Mouse (Mus musculus) C2C12 (cell line): ENCODE measurements around the gene Mlh1. TPM values are rescaled to one million over a fixed set of nuclear protein-coding genes. Genes with fewer than 3 reads are reported as not detected.

ENCODE experiments used
- H3K27me3 ChIP-seq: one replicate; pipeline ENCODE4 v1.6.1; 2011; ENCODE audit not compliant: control insufficient read depth, insufficient read depth, insufficient read length
- H3K36me3 ChIP-seq: one replicate; pipeline ENCODE4 v1.6.1; 2011; ENCODE audit not compliant: control insufficient read depth, insufficient read depth
- H3K4me3 ChIP-seq: one replicate; pipeline ENCODE4 v1.5.1; 2011; ENCODE audit warnings: mild to moderate bottlenecking, control low read depth; ENCODE audit not compliant: poor library complexity, insufficient read depth, severe bottlenecking
- H3K79me2 ChIP-seq: one replicate; pipeline ENCODE4 v1.6.1; 2011; ENCODE audit not compliant: control insufficient read depth, insufficient read depth
- H3K79me3 ChIP-seq: one replicate; pipeline ENCODE4 v1.6.1; 2011; ENCODE audit warnings: low read depth, control low read depth
- H3ac ChIP-seq: one replicate; pipeline ENCODE3; 2011; ENCODE audit warnings: low read depth; ENCODE audit not compliant: control insufficient read depth, insufficient read length
- CEBPB ChIP-seq: IDR thresholded peaks from one replicate; pipeline ENCODE4 v1.6.1; 2011; ENCODE audit warnings: low read depth, mild to moderate bottlenecking, control low read depth, moderate library complexity
- CTCF ChIP-seq: IDR thresholded peaks from one replicate; pipeline ENCODE4 v1.5.1; 2011; ENCODE audit not compliant: control insufficient read depth, insufficient read depth, insufficient read length
- FOSL1 ChIP-seq: IDR thresholded peaks from one replicate; pipeline ENCODE4 v1.8.0; 2011; ENCODE audit warnings: mild to moderate bottlenecking, low read length; ENCODE audit not compliant: poor library complexity, insufficient read depth, severe bottlenecking
- MAX ChIP-seq: IDR thresholded peaks from one replicate; pipeline ENCODE4 v1.6.1; 2011; ENCODE audit warnings: mild to moderate bottlenecking, control low read depth
- MYOD1 ChIP-seq: IDR thresholded peaks from one replicate; pipeline ENCODE4 v1.6.1; 2011; ENCODE audit warnings: low read depth; ENCODE audit not compliant: control insufficient read depth, insufficient read length
- MYOG ChIP-seq: IDR thresholded peaks from one replicate; pipeline ENCODE4 v1.6.1; 2011; ENCODE audit not compliant: control insufficient read depth, insufficient read length; ENCODE audit errors: extremely low read depth
- USF1 ChIP-seq: IDR thresholded peaks from one replicate; pipeline ENCODE4 v1.6.1; 2011; ENCODE audit warnings: low read depth, mild to moderate bottlenecking, control low read depth, moderate library complexity
- polyA plus RNA-seq: library from polyadenylated mRNA; unstranded; fragments of >200 nt; fragmentation: generic; extraction: Trizol; gene quantifications from one replicate; pipeline ENCODE4 v1.2.1, GENCODE M21; 2012; ENCODE audit warnings: missing spikeins

Mlh1 gene
- polyA plus RNA-seq, 1 experiment = 11.7 TPM

GRCm38 (mm10) chr9:111312442-111313141 is 41.0 kb upstream of the Mlh1 start:
- Histone ChIP-seq H3K36me3 (no peaks in the 10 kb centered on the region), H3K4me3 (no peak overlapping the region), H3K79me2 (no peaks in the 10 kb centered on the region), H3K79me3 (no peaks in the 10 kb centered on the region), H3K27me3 (peaks cover 19% of the 10 kb centered on the region), H3ac (no peak overlapping the region)
- TF ChIP-seq MYOD1 (no peak), CEBPB (no peak)

- TF ChIP-seq CEBPB (no peak), FOSL1 (no peak), MYOD1 (no peak), USF1 (no peak), MYOG (no peak), MAX (no peak), CTCF (no peak)
- H3K4me3 ChIP-seq = no peak overlapping the region
- no peaks in the 10 kb centered on the region for H3K79me3 ChIP-seq
- no peaks in the 10 kb centered on the region for H3K36me3 ChIP-seq
- no peak overlapping the region for H3ac ChIP-seq
- no peaks in the 10 kb centered on the region for H3K79me2 ChIP-seq
- H3K27me3 ChIP-seq = peaks cover 19% of the 10 kb centered on the region
Observed at GRCm38 (mm10) chr9:111311843-111312441, 40.4 kb upstream of the Mlh1 start.

- Histone ChIP-seq H3K27me3 (peaks cover 19% of the 10 kb centered on the region), H3K36me3 (no peaks in the 10 kb centered on the region), H3K79me2 (no peaks in the 10 kb centered on the region), H3ac (no peak within 1 kb of the TSS), H3K4me3 (no peak within 1 kb of the TSS), H3K79me3 (no peaks in the 10 kb centered on the region)
- TF ChIP-seq MYOG = no peak
- no peak for TF ChIP-seq CTCF
- TF ChIP-seq CEBPB = no peak
- TF ChIP-seq USF1 = no peak
- TF ChIP-seq MYOD1 = no peak
- TF ChIP-seq MAX = no peak
- TF ChIP-seq FOSL1 = no peak
Observed at GRCm38 (mm10) chr9:111311031-111311842, 39.6 kb upstream of the Mlh1 start, which contains the start of gene Trank1. Gene Trank1 (plus strand): TSS chr9:111311739.

GRCm38 (mm10) chr9:111306142-111306541 is 34.6 kb upstream of the Mlh1 start:
- peaks cover 2% of the 10 kb centered on the region for H3K27me3 ChIP-seq
- H3K36me3 ChIP-seq = no peaks in the 10 kb centered on the region
- H3K79me3 ChIP-seq = no peaks in the 10 kb centered on the region
- H3ac ChIP-seq = no peak overlapping the region
- no peak for TF ChIP-seq USF1
- no peak for TF ChIP-seq CTCF
- no peak for TF ChIP-seq CEBPB
- TF ChIP-seq MYOD1 = no peak
- TF ChIP-seq MYOG = no peak
- no peaks in the 10 kb centered on the region for H3K79me2 ChIP-seq
- no peak overlapping the region for H3K4me3 ChIP-seq

GRCm38 (mm10) chr9:111304036-111304435 is 32.4 kb upstream of the Mlh1 start:
- no peaks in the 10 kb centered on the region for H3K36me3 ChIP-seq
- no peaks in the 10 kb centered on the region for H3K27me3 ChIP-seq
- H3K79me2 ChIP-seq = no peaks in the 10 kb centered on the region
- no peak for TF ChIP-seq MYOG
- TF ChIP-seq MYOD1 = peak; percentile 52
- no peak overlapping the region for H3K4me3 ChIP-seq
- H3ac ChIP-seq = no peak overlapping the region
- H3K79me3 ChIP-seq = no peaks in the 10 kb centered on the region
